Mouse (Mus musculus): ENCODE data around the gene Meis3. TPM values are rescaled to one million over a fixed set of nuclear protein-coding genes. Genes with fewer than 3 reads are reported as not detected.

Meis3 gene
- polyA plus RNA-seq, 1 experiment from 2014 or later: 196 TPM

GRCm38 (mm10) chr7:16208781-16209665 lies 34.1 kb downstream of the Meis3 start:
- no peak for DNase-seq (ENCODE audit: low spot score)
- H3K4me1 ChIP-seq (ENCODE audit: control insufficient read depth, insufficient read depth, low read length): no peaks in the 10 kb centered on the region
- no peak overlapping the region for H3K4me3 ChIP-seq (ENCODE audit: low read depth, low read length)
- peaks cover 7% of the 10 kb centered on the region for H3K36me3 ChIP-seq (ENCODE audit: control insufficient read depth, insufficient read depth, low read length)
- no peak for ATAC-seq (ENCODE audit: insufficient read depth, low FRiP score, low TSS enrichment)
- 91% methylated on average over 21 of the region's 21 CpGs for WGBS
- H3K27me3 ChIP-seq (ENCODE audit: control insufficient read depth, insufficient read depth, low read length): no peaks in the 10 kb centered on the region
- H3K9ac ChIP-seq (ENCODE audit: low read length): no peak overlapping the region
- H3K4me2 ChIP-seq (ENCODE audit: low read depth): no peak overlapping the region
- no peak overlapping the region for H3K27ac ChIP-seq (ENCODE audit: low read depth, low read length)
- H3K9me3 ChIP-seq (ENCODE audit: control insufficient read depth, low read length): no peaks in the 10 kb centered on the region

GRCm38 (mm10) chr7:16210862-16211365 lies 36.0 kb downstream of the Meis3 start:
- H3K27ac ChIP-seq (ENCODE audit: low read depth, low read length): no peak overlapping the region
- no peak overlapping the region for H3K4me3 ChIP-seq (ENCODE audit: low read depth, low read length)
- H3K4me2 ChIP-seq (ENCODE audit: low read depth): no peak overlapping the region
- H3K4me1 ChIP-seq (ENCODE audit: control insufficient read depth, insufficient read depth, low read length): no peaks in the 10 kb centered on the region
- no peak for ATAC-seq (ENCODE audit: insufficient read depth, low FRiP score, low TSS enrichment)
- WGBS: 79% methylated on average over 12 of the region's 12 CpGs
- DNase-seq (ENCODE audit: low spot score): peak; percentile 19
- H3K27me3 ChIP-seq (ENCODE audit: control insufficient read depth, insufficient read depth, low read length): no peaks in the 10 kb centered on the region
- H3K9me3 ChIP-seq (ENCODE audit: control insufficient read depth, low read length): no peaks in the 10 kb centered on the region
- H3K9ac ChIP-seq (ENCODE audit: low read length): no peak overlapping the region
- H3K36me3 ChIP-seq (ENCODE audit: control insufficient read depth, insufficient read depth, low read length): peaks cover 19% of the 10 kb centered on the region

GRCm38 (mm10) chr7:16213196-16213595 lies 38.3 kb downstream of the Meis3 start:
- Histone ChIP-seq H3K9me3 (ENCODE audit: control insufficient read depth, low read length) (no peaks in the 10 kb centered on the region), H3K4me1 (ENCODE audit: control insufficient read depth, insufficient read depth, low read length) (no peaks in the 10 kb centered on the region), H3K9ac (ENCODE audit: low read length) (no peak overlapping the region), H3K27me3 (ENCODE audit: control insufficient read depth, insufficient read depth, low read length) (no peaks in the 10 kb centered on the region), H3K4me3 (ENCODE audit: low read depth, low read length) (no peak overlapping the region), H3K4me2 (ENCODE audit: low read depth) (no peak overlapping the region), H3K27ac (ENCODE audit: low read depth, low read length) (no peak overlapping the region), H3K36me3 (ENCODE audit: control insufficient read depth, insufficient read depth, low read length) (peaks cover 24% of the 10 kb centered on the region)
- no peak for DNase-seq (ENCODE audit: low spot score)
- ATAC-seq (ENCODE audit: insufficient read depth, low FRiP score, low TSS enrichment): no peak
- WGBS: 89% methylated on average over 6 of the region's 6 CpGs

- no peaks in the 10 kb centered on the region for H3K27me3 ChIP-seq (ENCODE audit: control insufficient read depth, insufficient read depth, low read length)
- H3K27ac ChIP-seq (ENCODE audit: low read depth, low read length): no peak overlapping the region
- no peaks in the 10 kb centered on the region for H3K9me3 ChIP-seq (ENCODE audit: control insufficient read depth, low read length)
- no peak for DNase-seq (ENCODE audit: low spot score)
- ATAC-seq (ENCODE audit: insufficient read depth, low FRiP score, low TSS enrichment): no peak
- no peak overlapping the region for H3K4me3 ChIP-seq (ENCODE audit: low read depth, low read length)
- peaks cover 24% of the 10 kb centered on the region for H3K36me3 ChIP-seq (ENCODE audit: control insufficient read depth, insufficient read depth, low read length)
- H3K4me2 ChIP-seq (ENCODE audit: low read depth): no peak overlapping the region
- no peak overlapping the region for H3K9ac ChIP-seq (ENCODE audit: low read length)
- 93% methylated on average over 9 of the region's 9 CpGs for whole genome bisulfite sequencing
- no peaks in the 10 kb centered on the region for H3K4me1 ChIP-seq (ENCODE audit: control insufficient read depth, insufficient read depth, low read length)
Measured at GRCm38 (mm10) chr7:16213986-16214385, 39.1 kb downstream of the Meis3 start.

DNA sequence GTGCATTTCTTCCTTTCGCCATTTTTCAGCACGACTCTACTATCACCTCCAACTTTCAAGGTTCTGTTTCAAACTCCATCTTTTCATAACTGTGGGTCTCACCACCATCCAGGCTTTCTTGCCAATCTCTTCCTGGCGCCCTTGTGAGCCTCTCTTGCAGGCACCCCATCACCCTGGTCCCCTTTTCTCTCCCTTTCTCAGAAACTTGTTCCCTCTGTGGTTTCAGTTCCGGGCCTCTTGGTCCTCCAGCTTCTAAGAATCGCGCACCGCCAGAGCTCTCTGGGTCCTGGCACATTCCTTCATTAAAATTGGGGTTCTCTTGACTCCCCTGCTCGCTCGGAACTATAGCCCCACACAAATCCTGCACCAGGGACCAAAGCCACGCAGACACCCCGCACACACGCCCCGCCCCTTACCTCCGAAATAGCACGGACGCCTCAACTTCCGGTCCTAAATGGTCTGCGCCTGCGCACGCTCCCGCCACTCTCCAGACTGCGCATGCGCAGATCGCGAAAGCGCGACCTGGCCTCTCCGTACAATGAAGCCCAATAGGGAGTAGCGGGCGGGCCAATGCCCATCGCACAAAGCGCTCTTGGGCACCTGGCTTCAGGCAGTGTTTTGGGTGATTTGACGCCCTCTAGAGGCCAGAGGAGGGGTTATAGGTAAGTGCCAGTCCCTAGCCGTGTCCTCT lies 46.8 kb downstream of the Meis3 start, which contains the start of gene Dhx34:
Dhx34 (minus strand) TSS at position 456 of the 691 bp plus-strand sequence.
- WGBS: 2% methylated on average over 34 of the region's 34 CpGs
- peaks cover 5% of the 10 kb centered on the region for H3K36me3 ChIP-seq (ENCODE audit: control insufficient read depth, insufficient read depth, low read length)
- DNase-seq (ENCODE audit: low spot score): peak; percentile 99
- no peaks in the 10 kb centered on the region for H3K9me3 ChIP-seq (ENCODE audit: control insufficient read depth, low read length)
- ATAC-seq (ENCODE audit: insufficient read depth, low FRiP score, low TSS enrichment): peak; percentile 94
- H3K27ac ChIP-seq (ENCODE audit: low read depth, low read length): no peak within 1 kb of the TSS
- peak within 1 kb of the TSS; percentile 70 for H3K4me2 ChIP-seq (ENCODE audit: low read depth)
- 0 out of 2 replicates have a peak, but pooled peaks cover 2% of the 10 kb centered on the region for H3K4me1 ChIP-seq (ENCODE audit: control insufficient read depth, insufficient read depth, low read length)
- H3K4me3 ChIP-seq (ENCODE audit: low read depth, low read length): peak within 1 kb of the TSS; percentile 64
- H3K9ac ChIP-seq (ENCODE audit: low read length): peak within 1 kb of the TSS; percentile 68
- no peaks in the 10 kb centered on the region for H3K27me3 ChIP-seq (ENCODE audit: control insufficient read depth, insufficient read depth, low read length)

DNA sequence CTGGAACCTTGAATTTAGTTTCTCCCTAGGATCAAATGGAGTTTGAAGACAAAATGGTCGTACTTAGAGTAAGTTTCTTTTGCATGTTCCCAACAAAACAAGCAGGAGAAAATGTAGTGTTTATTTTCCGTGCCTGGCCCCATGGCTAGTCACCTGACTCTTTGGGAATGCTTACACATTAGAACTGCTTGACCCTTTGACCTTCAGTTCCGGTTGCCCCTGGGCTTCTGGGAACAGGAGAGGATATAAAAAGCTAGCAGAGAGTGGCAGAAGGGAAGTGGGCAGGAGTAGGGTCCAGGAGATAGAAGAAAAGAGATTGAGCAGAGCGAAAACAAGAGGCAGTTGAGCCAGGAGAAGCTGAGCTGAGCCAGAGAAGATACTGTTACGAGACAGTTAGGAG lies 55.0 kb downstream of the Meis3 start:
- DNase-seq (ENCODE audit: low spot score): no peak
- WGBS: 51% methylated on average over 5 of the region's 5 CpGs

More for the DNA sequence above, 55.0 kb downstream of the Meis3 start:
- Histone ChIP-seq H3K4me3 (ENCODE audit: low read depth, low read length) (no peak overlapping the region), H3K27ac (ENCODE audit: low read depth, low read length) (no peak overlapping the region), H3K4me1 (ENCODE audit: control insufficient read depth, insufficient read depth, low read length) (no peaks in the 10 kb centered on the region), H3K27me3 (ENCODE audit: control insufficient read depth, insufficient read depth, low read length) (no peaks in the 10 kb centered on the region), H3K9ac (ENCODE audit: low read length) (no peak overlapping the region), H3K4me2 (ENCODE audit: low read depth) (no peak overlapping the region), H3K9me3 (ENCODE audit: control insufficient read depth, low read length) (peaks cover 6% of the 10 kb centered on the region; the same call in 1 of the 2 replicates), H3K36me3 (ENCODE audit: control insufficient read depth, insufficient read depth, low read length) (no peaks in the 10 kb centered on the region)
- no peak for ATAC-seq (ENCODE audit: insufficient read depth, low FRiP score, low TSS enrichment)

Other genes starting within 250 kb of the Meis3 start
- gene Nop53, start 229.0 kb upstream of the Meis3 start, polyA plus RNA-seq (2014; fragmentation: Nextera tagmentation; extraction: Ambion mirVana): 176 and 182 TPM in 2 replicates
- gene Ehd2, start 207.5 kb upstream of the Meis3 start, polyA plus RNA-seq (2014; fragmentation: Nextera tagmentation; extraction: Ambion mirVana): 11.2 and 11.3 TPM in 2 replicates
- 7.5 and 8.7 TPM in 2 replicates for gene Bicra, start 127.2 kb upstream of the Meis3 start, polyA plus RNA-seq (2014; fragmentation: Nextera tagmentation; extraction: Ambion mirVana)
- gene Zfp541, start 113.3 kb upstream of the Meis3 start, polyA plus RNA-seq (2014; fragmentation: Nextera tagmentation; extraction: Ambion mirVana): 0.08 TPM in 1 of 2 replicates, not detected in the other
- 175 and 184 TPM in 2 replicates for gene Napa, start 76.6 kb upstream of the Meis3 start, polyA plus RNA-seq (2014; fragmentation: Nextera tagmentation; extraction: Ambion mirVana)
- gene Kptn, start 55.2 kb upstream of the Meis3 start, polyA plus RNA-seq (2014; fragmentation: Nextera tagmentation; extraction: Ambion mirVana): 21.1 and 22.8 TPM in 2 replicates
- gene Slc8a2, start 45.3 kb upstream of the Meis3 start, polyA plus RNA-seq (2014; fragmentation: Nextera tagmentation; extraction: Ambion mirVana): 0.95 and 1.0 TPM in 2 replicates
- gene Dhx34, start 46.9 kb downstream of the Meis3 start, polyA plus RNA-seq (2014; fragmentation: Nextera tagmentation; extraction: Ambion mirVana): 11.9 and 12.1 TPM in 2 replicates
- 0.07 TPM in 1 of 2 replicates, not detected in the other for gene C5ar2, start 69.1 kb downstream of the Meis3 start, polyA plus RNA-seq (2014; fragmentation: Nextera tagmentation; extraction: Ambion mirVana)
- gene C5ar1, start 84.5 kb downstream of the Meis3 start, polyA plus RNA-seq (2014; fragmentation: Nextera tagmentation; extraction: Ambion mirVana): 2.1 and 2.3 TPM in 2 replicates
- gene Inafm1, start 98.5 kb downstream of the Meis3 start, polyA plus RNA-seq (2014; fragmentation: Nextera tagmentation; extraction: Ambion mirVana): 12.7 and 13.8 TPM in 2 replicates
- 19.6 and 20.8 TPM in 2 replicates for gene Ccdc9, start 111.7 kb downstream of the Meis3 start, polyA plus RNA-seq (2014; fragmentation: Nextera tagmentation; extraction: Ambion mirVana)
- 8.4 and 11.9 TPM in 2 replicates for gene Bbc3, start 133.3 kb downstream of the Meis3 start, polyA plus RNA-seq (2014; fragmentation: Nextera tagmentation; extraction: Ambion mirVana)
- gene Sae1, start 212.7 kb downstream of the Meis3 start, polyA plus RNA-seq (2014; fragmentation: Nextera tagmentation; extraction: Ambion mirVana): 384 and 394 TPM in 2 replicates
- gene Zc3h4, start 225.8 kb downstream of the Meis3 start, polyA plus RNA-seq (2014; fragmentation: Nextera tagmentation; extraction: Ambion mirVana): 16.5 and 17.3 TPM in 2 replicates

Data from neural tube, embryonic 11.5 days (tissue).